Mouse (Mus musculus) layer of hippocampus, adult 8-10 months (tissue): Measurements from ENCODE around the gene Taf6l. TPM values are rescaled to one million over a fixed set of nuclear protein-coding genes. Genes with fewer than 3 reads are reported as not detected.
"Not testable (repeated sequence)": the region's sequence is repeated elsewhere in the genome, so short reads cannot be mapped to it uniquely, and the experiment has no call there.

Source experiments
- DNase-seq, 2 experiments: peaks; one replicate each; pipeline ENCODE4 v3.0.0; 2022; ENCODE audit warnings: low spot score in 2 of 2
- microRNA-seq, 2 experiments: library from miRNA; unstranded; fragments of <30 nt; microRNA quantifications; one replicate each; pipeline ENCODE4 v1.2.0; 2022
- total RNA-seq, 4 experiments: library from RNA; stranded (reverse); gene quantifications; 2 replicates each; pipeline ENCODE4 v1.2.4; 2022

Taf6l gene
- total RNA-seq, 4 experiments from 2014 or later: 14.7 to 20.1 (median 18.2) TPM

GRCm38 (mm10) chr19:8738911-8739310 lies 47.3 kb downstream of the Taf6l start:
- DNase-seq: no peak

GRCm38 (mm10) chr19:8736160-8736467 lies 50.1 kb downstream of the Taf6l start:
- DNase-seq: no peak

- DNase-seq: peak; percentile 89 to 90
These were observed 50.6 kb downstream of the Taf6l start, which contains the start of gene Wdr74 for GRCm38 (mm10) chr19:8735389-8736159. TSS of gene Wdr74 (plus strand) at chr19:8735827.

GRCm38 (mm10) chr19:8734334-8734733 lies 51.9 kb downstream of the Taf6l start:
- no peak for DNase-seq

- DNase-seq: not testable (repeated sequence)
These were observed 57.7 kb downstream of the Taf6l start for GRCm38 (mm10) chr19:8728335-8729099.

GRCm38 (mm10) chr19:8727495-8728114 lies 58.6 kb downstream of the Taf6l start:
- no peak for DNase-seq

GRCm38 (mm10) chr19:8726609-8727390 lies 59.4 kb downstream of the Taf6l start:
- DNase-seq: no peak

GRCm38 (mm10) chr19:8725081-8725613 lies 61.1 kb downstream of the Taf6l start:
- DNase-seq: no peak

Small RNAs within 50 kb of the gene (microRNA-seq; reads per million reads assigned to microRNA genes)
- gene Mir6992: 0 reads per million in 2 experiments

Other genes with a start within 250 kb of the Taf6l start
- gene Slc22a8, start 195.2 kb downstream of the Taf6l start, total RNA-seq: 10 to 100 TPM; 10.6 to 12.2 (median 11.5) TPM
- gene Slc22a6, start 168.4 kb downstream of the Taf6l start, total RNA-seq: 1 to 10 TPM; 3.5 to 4.4 (median 4.1) TPM
- gene Chrm1, start 122.6 kb downstream of the Taf6l start, total RNA-seq: 100 to 1,000 TPM; 160 to 164 (median 161) TPM
- 100 to 1,000 TPM; 157 to 169 (median 162) TPM for gene Slc3a2, start 63.0 kb downstream of the Taf6l start, total RNA-seq
- 10 to 100 TPM; 44.0 to 45.3 (median 44.3) TPM for gene Wdr74, start 50.6 kb downstream of the Taf6l start, total RNA-seq
- gene 1700092M07Rik, start 45.7 kb downstream of the Taf6l start, total RNA-seq: 1 to 10 TPM in 3 of 4 experiments, not detected in 1; 2.0 to 3.3 (median 2.4) TPM
- gene Stx5a, start 45.0 kb downstream of the Taf6l start, total RNA-seq: 10 to 100 TPM; 65.3 to 91.2 (median 76.1) TPM
- gene Nxf1, start 29.3 kb downstream of the Taf6l start, total RNA-seq: 100 to 1,000 TPM in 2 of 4 experiments, 10 to 100 TPM in 2; 80.5 to 120 (median 102) TPM
- 10 to 100 TPM; 61.3 to 77.8 (median 72.8) TPM for gene Tmem223, start 15.4 kb downstream of the Taf6l start, total RNA-seq
- gene Tmem179b, start 11.9 kb downstream of the Taf6l start, total RNA-seq: 10 to 100 TPM; 10.1 to 17.5 (median 13.1) TPM
- gene Polr2g, start 12.2 kb upstream of the Taf6l start, total RNA-seq: 100 to 1,000 TPM; 101 to 122 (median 109) TPM
- gene Zbtb3, start 16.1 kb upstream of the Taf6l start, total RNA-seq: 1 to 10 TPM; 5.2 to 7.9 (median 5.4) TPM
- 10 to 100 TPM; 36.4 to 45.1 (median 40.1) TPM for gene Ttc9c, start 32.9 kb upstream of the Taf6l start, total RNA-seq
- gene Hnrnpul2, start 33.6 kb upstream of the Taf6l start, total RNA-seq: 100 to 1,000 TPM; 113 to 126 (median 120) TPM
- gene AC129217.1, start 43.4 kb upstream of the Taf6l start, total RNA-seq: not detected
- 100 to 1,000 TPM in 3 of 4 experiments, 10 to 100 TPM in 1; 98.1 to 115 (median 106) TPM for gene Bscl2, start 51.0 kb upstream of the Taf6l start, total RNA-seq
- gene Gng3, start 52.8 kb upstream of the Taf6l start, total RNA-seq: 100 to 1,000 TPM; 125 to 148 (median 143) TPM
- under 1 TPM; 0.45 to 0.74 (median 0.55) TPM for gene Lrrn4cl, start 64.4 kb upstream of the Taf6l start, total RNA-seq
- 100 to 1,000 TPM in 2 of 4 experiments, 10 to 100 TPM in 2; 87.8 to 123 (median 106) TPM for gene Ubxn1, start 85.1 kb upstream of the Taf6l start, total RNA-seq
- 10 to 100 TPM; 23.4 to 37.2 (median 29.5) TPM for gene Uqcc3, start 94.5 kb upstream of the Taf6l start, total RNA-seq
- gene Lbhd1, start 97.3 kb upstream of the Taf6l start, total RNA-seq: 10 to 100 TPM in 1 of 4 experiments, 1 to 10 TPM in 3; 4.9 to 10.4 (median 6.0) TPM
- gene Gm49403, start 97.5 kb upstream of the Taf6l start, total RNA-seq: not detected
- 10 to 100 TPM; 22.7 to 32.0 (median 26.5) TPM for gene 1810009A15Rik, start 102.4 kb upstream of the Taf6l start, total RNA-seq
- 1 to 10 TPM in 2 of 4 experiments, not detected in 2; 1.4 to 1.8 TPM for gene Gm49416, start 102.5 kb upstream of the Taf6l start, total RNA-seq
- 10 to 100 TPM; 24.0 to 26.1 (median 24.4) TPM for gene Ints5, start 106.6 kb upstream of the Taf6l start, total RNA-seq
- gene Ganab, start 111.7 kb upstream of the Taf6l start, total RNA-seq: 100 to 1,000 TPM; 109 to 125 (median 119) TPM
- 100 to 1,000 TPM; 161 to 167 (median 162) TPM for gene B3gat3, start 134.0 kb upstream of the Taf6l start, total RNA-seq
- 1 to 10 TPM; 5.0 to 8.6 (median 6.4) TPM for gene Rom1, start 142.9 kb upstream of the Taf6l start, total RNA-seq
- gene Eml3, start 143.1 kb upstream of the Taf6l start, total RNA-seq: 10 to 100 TPM; 14.1 to 17.4 (median 15.3) TPM
- 10 to 100 TPM; 53.7 to 66.5 (median 56.2) TPM for gene Mta2, start 155.5 kb upstream of the Taf6l start, total RNA-seq
- 10 to 100 TPM; 21.5 to 22.2 (median 21.9) TPM for gene Tut1, start 167.4 kb upstream of the Taf6l start, total RNA-seq
- gene Eef1g, start 180.6 kb upstream of the Taf6l start, total RNA-seq: 100 to 1,000 TPM; 223 to 248 (median 236) TPM
- 10 to 100 TPM; 27.0 to 32.2 (median 29.0) TPM for gene Ahnak, start 202.9 kb upstream of the Taf6l start, total RNA-seq